Mouse (Mus musculus): ENCODE results near the gene Cyb561d2. TPM values are rescaled to one million over a fixed set of nuclear protein-coding genes. Genes with fewer than 3 reads are reported as not detected.
"Not testable (repeated sequence)": the region's sequence is repeated elsewhere in the genome, so short reads cannot be mapped to it uniquely, and the experiment has no call there.

Cyb561d2 gene
- polyA plus RNA-seq, 1 experiment from 2014 or later, result 18.9 TPM

- peaks cover 3% of the 10 kb centered on the region for H3K36me3 ChIP-seq (ENCODE audit: control insufficient read depth, insufficient read depth, low read length)
Measured at GRCm38 (mm10) chr9:107566041-107566709, 24.2 kb upstream of the Cyb561d2 start.

GRCm38 (mm10) chr9:107565556-107565955 is 23.6 kb upstream of the Cyb561d2 start:
- not testable (repeated sequence) for H3K9me3 ChIP-seq (ENCODE audit: control insufficient read depth, low read length); H3K4me2 ChIP-seq; H3K9ac ChIP-seq (ENCODE audit: low read length); H3K27me3 ChIP-seq (ENCODE audit: control insufficient read depth, insufficient read depth, low read length); H3K27ac ChIP-seq (ENCODE audit: low read depth, low read length); H3K36me3 ChIP-seq (ENCODE audit: control insufficient read depth, insufficient read depth, low read length); H3K4me3 ChIP-seq (ENCODE audit: low read depth, low read length); DNase-seq (ENCODE audit: low spot score, missing footprints); ATAC-seq (ENCODE audit: low FRiP score)
- H3K4me1 ChIP-seq (ENCODE audit: control insufficient read depth, insufficient read depth, low read length), result peaks cover 34% of the 10 kb centered on the region
- 45% methylated on average over 5 of the region's 5 CpGs for WGBS

More at GRCm38 (mm10) chr9:107566041-107566709, 24.2 kb upstream of the Cyb561d2 start:
- Histone ChIP-seq H3K27me3 (ENCODE audit: control insufficient read depth, insufficient read depth, low read length) (no peaks in the 10 kb centered on the region), H3K4me3 (ENCODE audit: low read depth, low read length) (no peak overlapping the region), H3K4me2 (no peak overlapping the region), H3K27ac (ENCODE audit: low read depth, low read length) (no peak overlapping the region; the same call in 1 of the 2 replicates), H3K9me3 (ENCODE audit: control insufficient read depth, low read length) (no peaks in the 10 kb centered on the region), H3K9ac (ENCODE audit: low read length) (no peak overlapping the region), H3K4me1 (ENCODE audit: control insufficient read depth, insufficient read depth, low read length) (peaks cover 37% of the 10 kb centered on the region)
- DNase-seq (ENCODE audit: low spot score, missing footprints) (peak; percentile 98), ATAC-seq (ENCODE audit: low FRiP score) (no peak)
- 62% methylated on average over 15 of the region's 15 CpGs for WGBS

GRCm38 (mm10) chr9:107563029-107563581 is 21.1 kb upstream of the Cyb561d2 start, which contains the start of gene Tusc2:
Gene Tusc2, plus strand, starts transcription at chr9:107563255.
- H3K36me3 ChIP-seq (ENCODE audit: control insufficient read depth, insufficient read depth, low read length), result peaks cover 12% of the 10 kb centered on the region
- peaks cover 25% of the 10 kb centered on the region for H3K4me1 ChIP-seq (ENCODE audit: control insufficient read depth, insufficient read depth, low read length)
- H3K4me3 ChIP-seq (ENCODE audit: low read depth, low read length), result peak within 1 kb of the TSS; percentile 94
- peak within 1 kb of the TSS; percentile 87 for H3K9ac ChIP-seq (ENCODE audit: low read length)
- H3K4me2 ChIP-seq, result peak within 1 kb of the TSS; percentile 90
- peak; percentile 95 for ATAC-seq (ENCODE audit: low FRiP score)
- no peaks in the 10 kb centered on the region for H3K9me3 ChIP-seq (ENCODE audit: control insufficient read depth, low read length)
- H3K27me3 ChIP-seq (ENCODE audit: control insufficient read depth, insufficient read depth, low read length), result no peaks in the 10 kb centered on the region
- H3K27ac ChIP-seq (ENCODE audit: low read depth, low read length), result no peak within 1 kb of the TSS
- DNase-seq (ENCODE audit: low spot score, missing footprints), result peak; percentile 97
- under 1% methylated on average over 45 of the region's 46 CpGs for WGBS

- H3K27me3 ChIP-seq (ENCODE audit: control insufficient read depth, insufficient read depth, low read length), result peaks cover 15% of the 10 kb centered on the region
- H3K9ac ChIP-seq (ENCODE audit: low read length), result peak overlapping the region; percentile 84; the same call in 1 of the 2 replicates
- no peaks in the 10 kb centered on the region for H3K9me3 ChIP-seq (ENCODE audit: control insufficient read depth, low read length)
- ATAC-seq (ENCODE audit: low FRiP score) (no peak), DNase-seq (ENCODE audit: low spot score, missing footprints) (no peak)
- H3K4me3 ChIP-seq (ENCODE audit: low read depth, low read length), result no peak overlapping the region
- H3K36me3 ChIP-seq (ENCODE audit: control insufficient read depth, insufficient read depth, low read length), result peaks cover 11% of the 10 kb centered on the region
- no peak overlapping the region for H3K27ac ChIP-seq (ENCODE audit: low read depth, low read length)
- 75% methylated on average over 3 of the region's 3 CpGs for WGBS
- peaks cover 23% of the 10 kb centered on the region for H3K4me1 ChIP-seq (ENCODE audit: control insufficient read depth, insufficient read depth, low read length)
- H3K4me2 ChIP-seq, result peak overlapping the region; percentile 93
Measured at GRCm38 (mm10) chr9:107556346-107556745, 14.4 kb upstream of the Cyb561d2 start.

GRCm38 (mm10) chr9:107555701-107556100 is 13.7 kb upstream of the Cyb561d2 start:
- Histone ChIP-seq H3K4me3 (ENCODE audit: low read depth, low read length) (peak overlapping the region; percentile 61), H3K4me2 (peak overlapping the region; percentile 93), H3K27me3 (ENCODE audit: control insufficient read depth, insufficient read depth, low read length) (peaks cover 21% of the 10 kb centered on the region), H3K4me1 (ENCODE audit: control insufficient read depth, insufficient read depth, low read length) (peaks cover 27% of the 10 kb centered on the region), H3K36me3 (ENCODE audit: control insufficient read depth, insufficient read depth, low read length) (peaks cover 11% of the 10 kb centered on the region), H3K27ac (ENCODE audit: low read depth, low read length) (no peak overlapping the region), H3K9ac (ENCODE audit: low read length) (peak overlapping the region; percentile 84), H3K9me3 (ENCODE audit: control insufficient read depth, low read length) (no peaks in the 10 kb centered on the region)
- WGBS, result 48% methylated on average over 2 of the region's 2 CpGs
- DNase-seq (ENCODE audit: low spot score, missing footprints) (no peak), ATAC-seq (ENCODE audit: low FRiP score) (no peak)

GRCm38 (mm10) chr9:107555031-107555457 is 13.1 kb upstream of the Cyb561d2 start:
- peaks cover 11% of the 10 kb centered on the region for H3K36me3 ChIP-seq (ENCODE audit: control insufficient read depth, insufficient read depth, low read length)
- H3K4me2 ChIP-seq, result peak overlapping the region; percentile 93
- peaks cover 27% of the 10 kb centered on the region for H3K4me1 ChIP-seq (ENCODE audit: control insufficient read depth, insufficient read depth, low read length)
- DNase-seq (ENCODE audit: low spot score, missing footprints) (peak; percentile 92), ATAC-seq (ENCODE audit: low FRiP score) (no peak; the same call in 1 of the 2 replicates)
- no peaks in the 10 kb centered on the region for H3K9me3 ChIP-seq (ENCODE audit: control insufficient read depth, low read length)
- peak overlapping the region; percentile 61 for H3K4me3 ChIP-seq (ENCODE audit: low read depth, low read length)
- H3K27ac ChIP-seq (ENCODE audit: low read depth, low read length), result peak overlapping the region; percentile 78
- 0% methylated on average over 22 of the region's 23 CpGs for WGBS
- H3K27me3 ChIP-seq (ENCODE audit: control insufficient read depth, insufficient read depth, low read length), result peaks cover 28% of the 10 kb centered on the region
- peak overlapping the region; percentile 84 for H3K9ac ChIP-seq (ENCODE audit: low read length)

GRCm38 (mm10) chr9:107554319-107554825 is 12.4 kb upstream of the Cyb561d2 start:
- WGBS, result under 1% methylated on average over 52 of the region's 53 CpGs
- peak; percentile 92 for ATAC-seq (ENCODE audit: low FRiP score)

GRCm38 (mm10) chr9:107553541-107554318 is 11.7 kb upstream of the Cyb561d2 start:
- H3K9me3 ChIP-seq (ENCODE audit: control insufficient read depth, low read length), result no peaks in the 10 kb centered on the region
- peak overlapping the region; percentile 51; the same call in 1 of the 2 replicates for H3K27ac ChIP-seq (ENCODE audit: low read depth, low read length)
- H3K27me3 ChIP-seq (ENCODE audit: control insufficient read depth, insufficient read depth, low read length), result peaks cover 28% of the 10 kb centered on the region
- H3K36me3 ChIP-seq (ENCODE audit: control insufficient read depth, insufficient read depth, low read length), result peaks cover 3% of the 10 kb centered on the region; the same call in 1 of the 2 replicates
- peak overlapping the region; percentile 93 for H3K4me2 ChIP-seq
- DNase-seq (ENCODE audit: low spot score, missing footprints) (no peak), ATAC-seq (ENCODE audit: low FRiP score) (peak; percentile 75)
- peak overlapping the region; percentile 61 for H3K4me3 ChIP-seq (ENCODE audit: low read depth, low read length)
- peak overlapping the region; percentile 68 for H3K9ac ChIP-seq (ENCODE audit: low read length)
- WGBS, result 7% methylated on average over 37 of the region's 37 CpGs
- H3K4me1 ChIP-seq (ENCODE audit: control insufficient read depth, insufficient read depth, low read length), result peaks cover 27% of the 10 kb centered on the region

More at GRCm38 (mm10) chr9:107554319-107554825, 12.4 kb upstream of the Cyb561d2 start:
- DNase-seq (ENCODE audit: low spot score, missing footprints), result peak; percentile 100
- Histone ChIP-seq H3K27ac (ENCODE audit: low read depth, low read length) (peak overlapping the region; percentile 78), H3K4me2 (peak overlapping the region; percentile 93), H3K4me3 (ENCODE audit: low read depth, low read length) (peak overlapping the region; percentile 61), H3K9ac (ENCODE audit: low read length) (peak overlapping the region; percentile 84), H3K27me3 (ENCODE audit: control insufficient read depth, insufficient read depth, low read length) (peaks cover 28% of the 10 kb centered on the region), H3K9me3 (ENCODE audit: control insufficient read depth, low read length) (no peaks in the 10 kb centered on the region), H3K36me3 (ENCODE audit: control insufficient read depth, insufficient read depth, low read length) (peaks cover 7% of the 10 kb centered on the region), H3K4me1 (ENCODE audit: control insufficient read depth, insufficient read depth, low read length) (peaks cover 27% of the 10 kb centered on the region)

All from midbrain, embryonic 11.5 days (tissue).